Mouse (Mus musculus): ENCODE measurements around the gene Plce1. TPM values are rescaled to one million over a fixed set of nuclear protein-coding genes. Genes with fewer than 3 reads are reported as not detected.

The Plce1 gene
- polyA plus RNA-seq, 1 experiment from 2014 or later = 11.2 TPM

GRCm38 (mm10) chr19:38657980-38658379 lies 177.1 kb downstream of the Plce1 start:
- DNase-seq (ENCODE audit: low spot score) (no peak), ATAC-seq (ENCODE audit: insufficient read depth, low FRiP score, low TSS enrichment) (no peak)
- Histone ChIP-seq H3K9ac (ENCODE audit: low read length) (no peak overlapping the region), H3K9me3 (ENCODE audit: control insufficient read depth, low read length) (no peaks in the 10 kb centered on the region), H3K36me3 (ENCODE audit: control insufficient read depth, insufficient read depth, low read length) (no peaks in the 10 kb centered on the region), H3K27me3 (ENCODE audit: control insufficient read depth, insufficient read depth, low read length) (no peaks in the 10 kb centered on the region), H3K4me3 (ENCODE audit: low read depth, low read length) (no peak overlapping the region), H3K4me1 (ENCODE audit: control insufficient read depth, insufficient read depth, low read length) (no peaks in the 10 kb centered on the region), H3K27ac (ENCODE audit: low read depth, low read length) (no peak overlapping the region), H3K4me2 (ENCODE audit: low read depth) (no peak overlapping the region)
- 79% methylated on average over 13 of the region's 13 CpGs for WGBS

GRCm38 (mm10) chr19:38665398-38665797 lies 184.5 kb downstream of the Plce1 start:
- no peaks in the 10 kb centered on the region for H3K4me1 ChIP-seq (ENCODE audit: control insufficient read depth, insufficient read depth, low read length)
- no peaks in the 10 kb centered on the region for H3K36me3 ChIP-seq (ENCODE audit: control insufficient read depth, insufficient read depth, low read length)
- no peak overlapping the region for H3K27ac ChIP-seq (ENCODE audit: low read depth, low read length)
- no peak for DNase-seq (ENCODE audit: low spot score)
- WGBS = 91% methylated on average over 1 of the region's 1 CpGs
- H3K4me3 ChIP-seq (ENCODE audit: low read depth, low read length) = no peak overlapping the region
- no peaks in the 10 kb centered on the region for H3K27me3 ChIP-seq (ENCODE audit: control insufficient read depth, insufficient read depth, low read length)
- no peaks in the 10 kb centered on the region for H3K9me3 ChIP-seq (ENCODE audit: control insufficient read depth, low read length)
- no peak overlapping the region for H3K4me2 ChIP-seq (ENCODE audit: low read depth)
- H3K9ac ChIP-seq (ENCODE audit: low read length) = no peak overlapping the region
- no peak for ATAC-seq (ENCODE audit: insufficient read depth, low FRiP score, low TSS enrichment)

GRCm38 (mm10) chr19:38672015-38672600 lies 191.2 kb downstream of the Plce1 start:
- Histone ChIP-seq H3K36me3 (ENCODE audit: control insufficient read depth, insufficient read depth, low read length) (no peaks in the 10 kb centered on the region), H3K27ac (ENCODE audit: low read depth, low read length) (no peak overlapping the region), H3K4me2 (ENCODE audit: low read depth) (no peak overlapping the region), H3K4me3 (ENCODE audit: low read depth, low read length) (no peak overlapping the region), H3K9me3 (ENCODE audit: control insufficient read depth, low read length) (no peaks in the 10 kb centered on the region), H3K27me3 (ENCODE audit: control insufficient read depth, insufficient read depth, low read length) (no peaks in the 10 kb centered on the region), H3K9ac (ENCODE audit: low read length) (no peak overlapping the region), H3K4me1 (ENCODE audit: control insufficient read depth, insufficient read depth, low read length) (no peaks in the 10 kb centered on the region)
- DNase-seq (ENCODE audit: low spot score) (no peak), ATAC-seq (ENCODE audit: insufficient read depth, low FRiP score, low TSS enrichment) (no peak)
- WGBS = 85% methylated on average over 7 of the region's 7 CpGs

GRCm38 (mm10) chr19:38673936-38674335 lies 193.0 kb downstream of the Plce1 start:
- 85% methylated on average over 2 of the region's 2 CpGs for WGBS

GRCm38 (mm10) chr19:38678655-38679054 lies 197.7 kb downstream of the Plce1 start:
- H3K36me3 ChIP-seq (ENCODE audit: control insufficient read depth, insufficient read depth, low read length) = no peaks in the 10 kb centered on the region
- no peaks in the 10 kb centered on the region for H3K27me3 ChIP-seq (ENCODE audit: control insufficient read depth, insufficient read depth, low read length)
- H3K27ac ChIP-seq (ENCODE audit: low read depth, low read length) = no peak overlapping the region
- no peak overlapping the region for H3K4me3 ChIP-seq (ENCODE audit: low read depth, low read length)
- H3K4me2 ChIP-seq (ENCODE audit: low read depth) = no peak overlapping the region
- WGBS = 93% methylated on average over 5 of the region's 5 CpGs
- DNase-seq (ENCODE audit: low spot score) (no peak), ATAC-seq (ENCODE audit: insufficient read depth, low FRiP score, low TSS enrichment) (no peak)
- no peaks in the 10 kb centered on the region for H3K9me3 ChIP-seq (ENCODE audit: control insufficient read depth, low read length)
- no peaks in the 10 kb centered on the region for H3K4me1 ChIP-seq (ENCODE audit: control insufficient read depth, insufficient read depth, low read length)
- H3K9ac ChIP-seq (ENCODE audit: low read length) = no peak overlapping the region

More at GRCm38 (mm10) chr19:38673936-38674335, 193.0 kb downstream of the Plce1 start:
- H3K27me3 ChIP-seq (ENCODE audit: control insufficient read depth, insufficient read depth, low read length) = no peaks in the 10 kb centered on the region
- DNase-seq (ENCODE audit: low spot score) (no peak), ATAC-seq (ENCODE audit: insufficient read depth, low FRiP score, low TSS enrichment) (no peak)
- H3K27ac ChIP-seq (ENCODE audit: low read depth, low read length) = no peak overlapping the region
- H3K4me1 ChIP-seq (ENCODE audit: control insufficient read depth, insufficient read depth, low read length) = no peaks in the 10 kb centered on the region
- H3K36me3 ChIP-seq (ENCODE audit: control insufficient read depth, insufficient read depth, low read length) = no peaks in the 10 kb centered on the region
- no peak overlapping the region for H3K4me2 ChIP-seq (ENCODE audit: low read depth)
- no peak overlapping the region for H3K9ac ChIP-seq (ENCODE audit: low read length)
- no peak overlapping the region for H3K4me3 ChIP-seq (ENCODE audit: low read depth, low read length)
- no peaks in the 10 kb centered on the region for H3K9me3 ChIP-seq (ENCODE audit: control insufficient read depth, low read length)

GRCm38 (mm10) chr19:38679520-38679919 lies 198.6 kb downstream of the Plce1 start:
- WGBS = 91% methylated on average over 4 of the region's 4 CpGs
- H3K27me3 ChIP-seq (ENCODE audit: control insufficient read depth, insufficient read depth, low read length) = no peaks in the 10 kb centered on the region
- no peaks in the 10 kb centered on the region for H3K4me1 ChIP-seq (ENCODE audit: control insufficient read depth, insufficient read depth, low read length)
- ATAC-seq (ENCODE audit: insufficient read depth, low FRiP score, low TSS enrichment) (no peak), DNase-seq (ENCODE audit: low spot score) (no peak)
- H3K27ac ChIP-seq (ENCODE audit: low read depth, low read length) = no peak overlapping the region
- H3K9me3 ChIP-seq (ENCODE audit: control insufficient read depth, low read length) = no peaks in the 10 kb centered on the region
- H3K4me3 ChIP-seq (ENCODE audit: low read depth, low read length) = no peak overlapping the region
- H3K36me3 ChIP-seq (ENCODE audit: control insufficient read depth, insufficient read depth, low read length) = no peaks in the 10 kb centered on the region
- no peak overlapping the region for H3K9ac ChIP-seq (ENCODE audit: low read length)
- H3K4me2 ChIP-seq (ENCODE audit: low read depth) = no peak overlapping the region

- DNase-seq (ENCODE audit: low spot score) (no peak), ATAC-seq (ENCODE audit: insufficient read depth, low FRiP score, low TSS enrichment) (no peak)
- 75% methylated on average over 5 of the region's 5 CpGs for WGBS
- no peak overlapping the region for H3K4me2 ChIP-seq (ENCODE audit: low read depth)
- H3K36me3 ChIP-seq (ENCODE audit: control insufficient read depth, insufficient read depth, low read length) = no peaks in the 10 kb centered on the region
- H3K27me3 ChIP-seq (ENCODE audit: control insufficient read depth, insufficient read depth, low read length) = no peaks in the 10 kb centered on the region
- no peaks in the 10 kb centered on the region for H3K9me3 ChIP-seq (ENCODE audit: control insufficient read depth, low read length)
- H3K9ac ChIP-seq (ENCODE audit: low read length) = no peak overlapping the region
- no peak overlapping the region for H3K27ac ChIP-seq (ENCODE audit: low read depth, low read length)
- H3K4me1 ChIP-seq (ENCODE audit: control insufficient read depth, insufficient read depth, low read length) = no peaks in the 10 kb centered on the region
- no peak overlapping the region for H3K4me3 ChIP-seq (ENCODE audit: low read depth, low read length)
Observed at GRCm38 (mm10) chr19:38687326-38687725, 206.4 kb downstream of the Plce1 start.

GRCm38 (mm10) chr19:38688741-38689507 lies 208.0 kb downstream of the Plce1 start:
- H3K4me1 ChIP-seq (ENCODE audit: control insufficient read depth, insufficient read depth, low read length) = no peaks in the 10 kb centered on the region
- DNase-seq (ENCODE audit: low spot score) (no peak), ATAC-seq (ENCODE audit: insufficient read depth, low FRiP score, low TSS enrichment) (no peak)
- no peak overlapping the region for H3K4me3 ChIP-seq (ENCODE audit: low read depth, low read length)
- no peaks in the 10 kb centered on the region for H3K27me3 ChIP-seq (ENCODE audit: control insufficient read depth, insufficient read depth, low read length)
- no peaks in the 10 kb centered on the region for H3K36me3 ChIP-seq (ENCODE audit: control insufficient read depth, insufficient read depth, low read length)
- no peaks in the 10 kb centered on the region for H3K9me3 ChIP-seq (ENCODE audit: control insufficient read depth, low read length)
- no peak overlapping the region for H3K27ac ChIP-seq (ENCODE audit: low read depth, low read length)
- no peak overlapping the region for H3K9ac ChIP-seq (ENCODE audit: low read length)
- 95% methylated on average over 4 of the region's 4 CpGs for WGBS
- H3K4me2 ChIP-seq (ENCODE audit: low read depth) = no peak overlapping the region

- H3K27ac ChIP-seq (ENCODE audit: low read depth, low read length) = no peak overlapping the region
- H3K36me3 ChIP-seq (ENCODE audit: control insufficient read depth, insufficient read depth, low read length) = no peaks in the 10 kb centered on the region
- WGBS = 89% methylated on average over 2 of the region's 2 CpGs
- H3K27me3 ChIP-seq (ENCODE audit: control insufficient read depth, insufficient read depth, low read length) = no peaks in the 10 kb centered on the region
- ATAC-seq (ENCODE audit: insufficient read depth, low FRiP score, low TSS enrichment) (no peak), DNase-seq (ENCODE audit: low spot score) (no peak)
- no peaks in the 10 kb centered on the region for H3K4me1 ChIP-seq (ENCODE audit: control insufficient read depth, insufficient read depth, low read length)
- no peak overlapping the region for H3K9ac ChIP-seq (ENCODE audit: low read length)
- no peak overlapping the region for H3K4me3 ChIP-seq (ENCODE audit: low read depth, low read length)
- no peak overlapping the region for H3K4me2 ChIP-seq (ENCODE audit: low read depth)
- H3K9me3 ChIP-seq (ENCODE audit: control insufficient read depth, low read length) = no peaks in the 10 kb centered on the region
Observed at GRCm38 (mm10) chr19:38690276-38690675, 209.4 kb downstream of the Plce1 start.

Measured in neural tube, embryonic 11.5 days (tissue).